Mouse (Mus musculus): ENCODE data around the gene Usb1. TPM values are rescaled to one million over a fixed set of nuclear protein-coding genes. Genes with fewer than 3 reads are reported as not detected.

Usb1 gene
- polyA plus RNA-seq (2012; rRNA removed; ENCODE audit: low replicate concordance): 18.0 and 20.1 TPM in 2 replicates

GRCm38 (mm10) chr8:95331720-95332436 is at the start of gene Usb1, which contains the start of gene Zfp319:
Usb1 (plus strand) TSS chr8:95332284.
Zfp319 (minus strand) TSS chr8:95331950.

GRCm38 (mm10) chr8:95306431-95306830 is 25.7 kb upstream of the Usb1 start, which contains the start of gene Cngb1:
Cngb1 (minus strand) TSS chr8:95306585.

DNA sequence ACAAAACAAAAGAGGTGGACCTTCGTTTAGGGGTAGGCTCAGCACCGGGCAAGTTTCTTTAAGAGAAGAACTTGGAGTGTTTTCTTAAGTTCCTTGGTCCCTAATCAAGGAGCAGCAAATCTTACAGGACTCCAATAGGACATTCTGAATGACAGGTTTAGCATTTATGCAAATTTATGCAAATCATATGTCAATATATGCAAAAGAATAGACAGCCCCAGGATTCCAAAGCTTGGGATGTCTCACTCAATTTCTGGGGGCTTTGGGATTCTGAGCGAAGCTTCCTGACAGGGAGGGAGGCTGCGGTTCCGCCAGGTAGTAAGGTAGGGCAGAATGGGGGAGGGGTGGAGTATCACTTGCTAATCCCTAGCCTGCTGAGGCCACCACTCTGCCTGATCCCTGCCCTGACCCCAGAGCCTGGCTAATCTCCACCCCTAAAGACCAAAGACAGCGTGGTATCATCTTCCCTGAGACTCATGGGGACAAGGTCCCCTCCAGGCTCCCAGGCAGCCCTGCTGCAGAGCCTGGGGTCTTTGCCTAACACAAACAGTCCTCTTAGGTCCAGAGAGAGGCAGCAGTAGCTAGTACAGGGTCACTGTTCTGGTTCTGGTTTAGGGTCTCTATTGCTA is 21.6 kb upstream of the Usb1 start, which contains the start of gene Tepp:
Gene Tepp (plus strand): TSS at position 225 of the 629 bp plus-strand sequence.

GRCm38 (mm10) chr8:95352151-95352870 is 20.2 kb downstream of the Usb1 start, which contains the start of gene Mmp15:
Mmp15 (plus strand) TSS chr8:95352268.

Other genes starting within 250 kb of the Usb1 start
- gene Kifc3, start 129.5 kb upstream of the Usb1 start, polyA plus RNA-seq (2012; rRNA removed; ENCODE audit: low replicate concordance): 67.6 and 72.0 TPM in 2 replicates
- gene Cngb1, start 25.7 kb upstream of the Usb1 start, polyA plus RNA-seq (2012; rRNA removed; ENCODE audit: low replicate concordance): 0.44 and 0.69 TPM in 2 replicates
- gene Tepp, start 21.7 kb upstream of the Usb1 start, polyA plus RNA-seq (2012; rRNA removed; ENCODE audit: low replicate concordance): not detected in 2 replicates
- gene Zfp319, start 334 bp upstream of the Usb1 start, polyA plus RNA-seq (2012; rRNA removed; ENCODE audit: low replicate concordance): 5.1 and 5.7 TPM in 2 replicates
- gene Mmp15, start 20.0 kb downstream of the Usb1 start, polyA plus RNA-seq (2012; rRNA removed; ENCODE audit: low replicate concordance): 24.7 and 32.6 TPM in 2 replicates
- gene Cfap20, start 102.6 kb downstream of the Usb1 start, polyA plus RNA-seq (2012; rRNA removed; ENCODE audit: low replicate concordance): 28.0 and 31.9 TPM in 2 replicates
- gene Csnk2a2, start 157.8 kb downstream of the Usb1 start, polyA plus RNA-seq (2012; rRNA removed; ENCODE audit: low replicate concordance): 3.5 and 5.9 TPM in 2 replicates
- not detected in 2 replicates for gene Ccdc113, start 201.8 kb downstream of the Usb1 start, polyA plus RNA-seq (2012; rRNA removed; ENCODE audit: low replicate concordance)
- not detected in 2 replicates for gene Prss54, start 244.1 kb downstream of the Usb1 start, polyA plus RNA-seq (2012; rRNA removed; ENCODE audit: low replicate concordance)